Mouse (Mus musculus) erythroblast, embryonic 14.5 days (primary cell): ENCODE measurements around the gene Rbm34.

Source experiments
- GATA1 ChIP-seq: IDR thresholded peaks from 2 replicates; pipeline ENCODE4 v1.6.1; 2012; ENCODE audit warnings: low read length, inconsistent platforms, mixed read lengths
- TAL1 ChIP-seq: IDR thresholded peaks from 3 replicates; pipeline ENCODE4 v1.6.1; 2012; ENCODE audit warnings: low read length, inconsistent platforms, mixed read lengths

DNA sequence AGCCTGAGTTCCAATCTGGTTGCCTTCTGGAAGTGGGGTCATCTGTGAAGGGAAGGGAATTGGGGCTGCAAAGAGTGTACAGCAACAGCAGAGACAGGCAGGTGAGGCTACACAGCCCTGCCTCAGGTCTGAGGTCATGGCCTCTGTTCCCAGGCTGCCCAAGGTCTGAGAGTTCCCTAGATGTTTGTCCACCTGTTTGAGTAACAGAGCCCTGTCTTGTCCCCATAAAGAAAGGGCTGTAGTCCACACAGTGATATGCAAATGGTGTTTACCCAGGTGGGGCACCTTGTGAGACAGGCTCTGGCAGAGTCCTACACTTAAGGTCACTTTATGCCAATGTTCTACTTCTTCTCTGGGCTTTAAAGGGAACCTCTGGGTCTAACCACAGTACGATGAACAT lies 69.3 kb downstream of the Rbm34 start:
- TF ChIP-seq GATA1 = no peak
- TF ChIP-seq TAL1 = no peak
